Comparison of ENCODE assay signal across 10 mouse cellular contexts in the genomic region with DNA sequence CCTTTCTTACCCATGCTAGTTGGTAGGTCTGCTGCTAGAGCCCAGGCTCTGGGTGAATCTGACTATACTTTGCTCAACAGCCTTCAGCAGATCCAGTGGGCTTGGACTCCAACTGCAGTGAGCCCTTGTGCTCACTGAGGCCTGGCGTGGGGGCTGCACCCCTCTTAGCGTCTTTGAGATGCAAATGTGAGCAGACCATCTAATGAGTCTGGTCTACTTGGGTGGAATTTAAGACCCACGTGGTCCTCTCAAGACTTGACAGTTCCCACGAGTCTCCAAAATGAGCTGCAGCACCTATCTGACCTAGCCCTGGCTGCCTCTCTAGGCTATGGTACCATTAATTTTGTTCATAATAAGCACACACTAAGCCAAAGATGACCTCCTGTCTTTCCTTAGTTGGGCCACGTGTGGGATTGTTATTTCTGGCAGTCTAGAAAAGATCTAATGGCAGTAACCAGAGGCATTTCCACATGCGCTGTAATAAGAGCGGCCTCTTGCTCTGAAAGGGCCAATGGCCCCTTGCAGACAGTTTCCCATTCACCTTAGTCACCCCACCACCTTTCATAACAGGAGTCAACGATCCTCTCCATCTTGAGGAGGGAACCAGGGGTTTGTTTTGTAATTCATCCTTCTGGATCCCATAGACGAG. TPM values are rescaled to one million over a fixed set of nuclear protein-coding genes. Genes with fewer than 3 reads are reported as not detected.
A peak's percentile ranks its signal among the peaks of the same experiment; 100 is the strongest.
DNase-seq lines count a peak whose midpoint lies in the region; ATAC-seq and TF ChIP-seq lines count a peak whose summit lies in the region.
"Had no signal": no experiment of that assay in that cellular context is flagged by ENCODE, and none has a peak within 500 bp of the region (broad histone marks: within the 10 kb centered on the region; RNA-seq: fewer than 3 reads in every experiment).

No protein-coding gene starts in this region.

- peak overlapping the region; percentile 50 for H3K4me2 ChIP-seq in kidney, embryonic 16.5 days (replicated peaks; ENCODE audit: low read depth, low read length)
- peak overlapping the region; percentile 39 for H3K4me2 ChIP-seq in hindbrain, postnatal 0 days (ENCODE audit: low read depth, low read length)
- peak overlapping the region; percentile 34 for H3K4me2 ChIP-seq in myocyte (ENCODE audit: low read depth)

- H3K27me3 ChIP-seq in kidney, embryonic 16.5 days (ENCODE audit: insufficient read depth, low read length), result no peaks in the 10 kb centered on the region
- peaks cover 34% of the 10 kb centered on the region; the same call in 1 of the 2 replicates for H3K27me3 ChIP-seq in forebrain, embryonic 10.5 days (ENCODE audit: poor library complexity, severe bottlenecking)
- H3K27me3 ChIP-seq in hindbrain, postnatal 0 days (ENCODE audit: insufficient read depth, low read length), result no peaks in the 10 kb centered on the region
- no peaks in the 10 kb centered on the region for H3K27me3 ChIP-seq in myocyte (ENCODE audit: control insufficient read depth, insufficient read depth, insufficient read length)

- TF ChIP-seq POLR2A in myocyte (IDR thresholded peaks at IDR 0.05; ENCODE audit: insufficient read length, low read depth), result no peak

- H3K27ac ChIP-seq in kidney, embryonic 16.5 days (ENCODE audit: low read length), result peak overlapping the region; percentile 83
- H3K27ac ChIP-seq in forebrain, embryonic 10.5 days, result peak overlapping the region; percentile 83
- H3K27ac ChIP-seq in hindbrain, postnatal 0 days, result peak overlapping the region; percentile 64; the same call in 1 of the 2 replicates

- TF ChIP-seq CTCF in hindbrain, postnatal 0 days (IDR thresholded peaks at IDR 0.05; ENCODE audit: low read depth), result no peak

- no peak for DNase-seq in kidney, postnatal 14 days
- DNase-seq in forebrain, embryonic 10.5 days (ENCODE audit: extremely low spot score, low spot score), result peak; percentile 35
- DNase-seq in hindbrain, postnatal 0 days (ENCODE audit: low spot score), result no peak
- DNase-seq in T-cell, adult 2 months (ENCODE audit: low spot score), result no peak
- DNase-seq in left cerebral cortex, postnatal 36 days (ENCODE audit: low spot score in 2 of 2), result no peak
- DNase-seq in embryo, embryonic 11 days, result no peak
- DNase-seq: thymus, postnatal 14 days had no signal

- H3K36me3 ChIP-seq in kidney, embryonic 16.5 days (ENCODE audit: insufficient read depth, low read length), result no peaks in the 10 kb centered on the region
- no peaks in the 10 kb centered on the region for H3K36me3 ChIP-seq in forebrain, embryonic 10.5 days (replicated peaks)
- no peaks in the 10 kb centered on the region for H3K36me3 ChIP-seq in hindbrain, postnatal 0 days (ENCODE audit: insufficient read depth, low read length)
- no peaks in the 10 kb centered on the region for H3K36me3 ChIP-seq in myocyte (ENCODE audit: control insufficient read depth, insufficient read depth)

- ATAC-seq in kidney, embryonic 16.5 days (ENCODE audit: low FRiP score, low TSS enrichment), result peak; percentile 32; the same call in 1 of the 2 replicates
- ATAC-seq in hindbrain, postnatal 0 days, result no peak

- H3K4me1 ChIP-seq in kidney, embryonic 16.5 days (ENCODE audit: insufficient read depth, low read length), result peaks cover 21% of the 10 kb centered on the region
- peaks cover 75% of the 10 kb centered on the region for H3K4me1 ChIP-seq in forebrain, embryonic 10.5 days
- peaks cover 11% of the 10 kb centered on the region for H3K4me1 ChIP-seq in hindbrain, postnatal 0 days (ENCODE audit: insufficient read depth, low read length)

- H3K9me3 ChIP-seq in kidney, embryonic 16.5 days (ENCODE audit: low read length), result no peaks in the 10 kb centered on the region
- no peaks in the 10 kb centered on the region for H3K9me3 ChIP-seq in forebrain, embryonic 10.5 days
- no peaks in the 10 kb centered on the region for H3K9me3 ChIP-seq in hindbrain, postnatal 0 days (ENCODE audit: low read length)

- WGBS in kidney, embryonic 16.5 days, result 12% methylated on average over 9 of the region's 9 CpGs
- WGBS in forebrain, embryonic 10.5 days, result 50% methylated on average over 9 of the region's 9 CpGs
- WGBS in hindbrain, postnatal 0 days, result 21% methylated on average over 9 of the region's 9 CpGs

- intact Hi-C loops in left cerebral cortex, postnatal 36 days (cut with DNase I), result no loop called here

- no peak overlapping the region for H3ac ChIP-seq in myocyte (ENCODE audit: control insufficient read depth, insufficient read length)

- no peaks in the 10 kb centered on the region for H3K79me2 ChIP-seq in myocyte (ENCODE audit: control insufficient read depth, insufficient read depth)

- H3K9ac ChIP-seq in kidney, embryonic 16.5 days (replicated peaks; ENCODE audit: low read length), result peak overlapping the region; percentile 13
- no peak overlapping the region for H3K9ac ChIP-seq in hindbrain, postnatal 0 days (replicated peaks; ENCODE audit: low read length)

- peak overlapping the region; percentile 22 for H3K4me3 ChIP-seq in kidney, embryonic 16.5 days (ENCODE audit: low read length)
- H3K4me3 ChIP-seq in forebrain, embryonic 10.5 days, result peak overlapping the region; percentile 23; the same call in 1 of the 2 replicates
- H3K4me3 ChIP-seq in hindbrain, postnatal 0 days (ENCODE audit: low read length), result no peak overlapping the region
- no peak overlapping the region for H3K4me3 ChIP-seq in myocyte

TF ChIP-seq in myocyte, 11 proteins besides CTCF, POLR2A, EP300 and RAD21:
- TF ChIP-seq TCF3 (IDR thresholded peaks at IDR 0.05; ENCODE audit: insufficient read length, low read depth) (no peak), USF1 (IDR thresholded peaks at IDR 0.05; ENCODE audit: low read depth) (no peak), E2F4 (IDR thresholded peaks at IDR 0.05; ENCODE audit: insufficient read depth) (no peak), CEBPB (IDR thresholded peaks at IDR 0.05; ENCODE audit: insufficient read depth, poor library complexity, severe bottlenecking) (no peak), MAX (IDR thresholded peaks at IDR 0.05; ENCODE audit: low read depth) (no peak), SRF (IDR thresholded peaks at IDR 0.05; ENCODE audit: control insufficient read depth, insufficient read length, low read depth) (no peak), POLR2AphosphoS2 (IDR thresholded peaks at IDR 0.05; ENCODE audit: insufficient read length, low read depth) (no peak), TCF12 (IDR thresholded peaks at IDR 0.05; ENCODE audit: insufficient read depth, poor library complexity, severe bottlenecking) (no peak), REST (IDR thresholded peaks at IDR 0.05; ENCODE audit: insufficient read depth, insufficient read length) (no peak), MYOD1 (IDR thresholded peaks at IDR 0.05; ENCODE audit: control insufficient read depth in 1 of 3, insufficient read length in 2 of 3, low read depth in 2 of 3) (no peak)

RNA-seq across cellular contexts. Expression of gene Wdr95, which starts 14.9 kb away (rescaled TPM):
- not detected in 2 replicates for polyA plus RNA-seq in kidney, embryonic 16.5 days (2015; fragmentation: Nextera tagmentation; extraction: Ambion mirVana)
- not detected in 2 replicates for polyA plus RNA-seq in forebrain, embryonic 10.5 days (2016; fragmentation: Nextera tagmentation; extraction: Ambion mirVana)
- total RNA-seq in hindbrain, postnatal 0 days (2014; rRNA removed), result not detected in 2 replicates
- polyA plus RNA-seq in hindbrain, postnatal 0 days (2015; fragmentation: Nextera tagmentation; extraction: Ambion mirVana), result 0.19 and 0.24 TPM in 2 replicates
- polyA plus RNA-seq in myocyte (2012; fragmentation: generic; extraction: Trizol), result 0.07 TPM
- 1 to 10 TPM in 1 of 2 experiments, under 1 TPM in 1; 0.91 to 1.7 TPM for total RNA-seq in left cerebral cortex, postnatal 36 days (2021)
- total RNA-seq: adrenal gland, adult 18-20 months had no signal

Comparison
In these comparisons a context has a peak if more than half of its experiments do, and no peak if none do; other contexts are left out.
1. H3K4me3 ChIP-seq: peak in kidney, embryonic 16.5 days (single experiment) and forebrain, embryonic 10.5 days (single experiment); none in hindbrain, postnatal 0 days (single experiment) and myocyte (single experiment).
2. Peak in every context shown above with its lines, with median percentiles within 50 percentile points of each other: H3K27ac ChIP-seq and H3K4me2 ChIP-seq.